Mouse (Mus musculus) lung, embryonic 16.5 days (tissue): ENCODE measurements around the gene Trex1. TPM values are rescaled to one million over a fixed set of nuclear protein-coding genes. Genes with fewer than 3 reads are reported as not detected.
A peak's percentile ranks its signal among the peaks of the same experiment; 100 is the strongest.

ENCODE experiments used
- ATAC-seq: fragments of 200-750 bp; cut with Nextera tagmentation; 2 replicates; pipeline ENCODE4 v1.8.0; 2017; ENCODE audit warnings: low read depth, mild to moderate bottlenecking, moderate library complexity
- H3K27ac ChIP-seq: fragments of 300-500 bp; sonication (generic); 2 replicates; pipeline ENCODE4 v1.5.1; 2014; ENCODE audit warnings: mild to moderate bottlenecking, control low read depth, low read length
- H3K27me3 ChIP-seq: fragments of 300-500 bp; sonication (generic); 2 replicates; pipeline ENCODE4 v1.6.1; 2014; ENCODE audit warnings: low read depth, low read length, mixed read lengths; ENCODE audit not compliant: control insufficient read depth, insufficient read depth
- H3K36me3 ChIP-seq: fragments of 300-500 bp; sonication (generic); 2 replicates; pipeline ENCODE4 v1.6.1; 2014; ENCODE audit warnings: low read length; ENCODE audit not compliant: control insufficient read depth, insufficient read depth
- H3K4me1 ChIP-seq: fragments of 300-500 bp; sonication (generic); replicated peaks from 2 replicates; pipeline ENCODE4 v1.6.1; 2014; ENCODE audit warnings: low read length, mixed read lengths; ENCODE audit not compliant: control insufficient read depth, insufficient read depth
- H3K4me2 ChIP-seq: fragments of 300-500 bp; sonication (generic); 2 replicates; pipeline ENCODE4 v1.6.1; 2014; ENCODE audit warnings: low read depth, low read length, control low read depth
- H3K4me3 ChIP-seq: fragments of 300-500 bp; sonication (generic); 2 replicates; pipeline ENCODE4 v1.5.1; 2014; ENCODE audit warnings: mild to moderate bottlenecking, low read length, control low read depth
- H3K9ac ChIP-seq: fragments of 300-500 bp; sonication (generic); 2 replicates; pipeline ENCODE4 v1.6.1; 2014; ENCODE audit warnings: low read length, control low read depth
- H3K9me3 ChIP-seq: fragments of 300-500 bp; sonication (generic); 2 replicates; pipeline ENCODE4 v1.6.1; 2016; ENCODE audit warnings: low read length; ENCODE audit not compliant: control insufficient read depth
- WGBS: fragments of 180-500 bp; shearing (Covaris S2); extraction: QIAGEN DNeasy Blood & Tissue Kit; methylation state at CpG from one replicate; pipeline ENCODE4 v1.1.7; 2014; 5-methylcytosine and 5-hydroxymethylcytosine counted together
- polyA plus RNA-seq: library from polyadenylated mRNA; unstranded; fragments of >200 nt; fragmentation: Nextera tagmentation; extraction: Ambion mirVana; gene quantifications from 2 replicates; pipeline ENCODE4 v1.2.1, GENCODE M21; 2015

The Trex1 gene
- polyA plus RNA-seq, 1 experiment from 2014 or later = 12.1 TPM

- H3K36me3 ChIP-seq = peaks cover 6% of the 10 kb centered on the region
- no peak overlapping the region; the same call in 1 of the 2 replicates for H3K27ac ChIP-seq
- 43% methylated on average over 6 of the region's 6 CpGs for WGBS
- no peaks in the 10 kb centered on the region for H3K9me3 ChIP-seq
- no peak overlapping the region for H3K9ac ChIP-seq
- H3K4me3 ChIP-seq = no peak overlapping the region
- H3K27me3 ChIP-seq = no peaks in the 10 kb centered on the region
- H3K4me2 ChIP-seq = no peak overlapping the region
- ATAC-seq = no peak
- peaks cover 45% of the 10 kb centered on the region for H3K4me1 ChIP-seq
Measured at GRCm38 (mm10) chr9:109092799-109093198, 33.3 kb upstream of the Trex1 start.

- Histone ChIP-seq H3K9ac (no peak overlapping the region), H3K4me3 (no peak overlapping the region), H3K36me3 (peaks cover 6% of the 10 kb centered on the region), H3K27ac (no peak overlapping the region), H3K27me3 (no peaks in the 10 kb centered on the region), H3K4me2 (no peak overlapping the region), H3K9me3 (no peaks in the 10 kb centered on the region), H3K4me1 (peaks cover 39% of the 10 kb centered on the region)
- 84% methylated on average over 8 of the region's 8 CpGs for WGBS
- ATAC-seq = no peak
Measured at GRCm38 (mm10) chr9:109091802-109092201, 32.3 kb upstream of the Trex1 start.

- 52% methylated on average over 15 of the region's 15 CpGs for WGBS
- H3K4me1 ChIP-seq = peaks cover 32% of the 10 kb centered on the region
- H3K27me3 ChIP-seq = no peaks in the 10 kb centered on the region
- H3K36me3 ChIP-seq = peaks cover 6% of the 10 kb centered on the region
- H3K9ac ChIP-seq = no peak overlapping the region
- no peak overlapping the region for H3K27ac ChIP-seq
- ATAC-seq = no peak
- no peaks in the 10 kb centered on the region for H3K9me3 ChIP-seq
- no peak overlapping the region for H3K4me2 ChIP-seq
- no peak overlapping the region for H3K4me3 ChIP-seq
Measured at GRCm38 (mm10) chr9:109090446-109090845, 30.9 kb upstream of the Trex1 start.

GRCm38 (mm10) chr9:109087987-109088386, 28.5 kb upstream of the Trex1 start:
- no peak overlapping the region for H3K4me3 ChIP-seq
- peaks cover 6% of the 10 kb centered on the region for H3K36me3 ChIP-seq
- H3K27ac ChIP-seq = no peak overlapping the region
- H3K9ac ChIP-seq = peak overlapping the region; percentile 27
- H3K4me2 ChIP-seq = no peak overlapping the region
- peaks cover 16% of the 10 kb centered on the region for H3K4me1 ChIP-seq
- 7% methylated on average over 5 of the region's 5 CpGs for WGBS
- ATAC-seq = peak; percentile 32; the same call in 1 of the 2 replicates
- no peaks in the 10 kb centered on the region for H3K27me3 ChIP-seq
- no peaks in the 10 kb centered on the region for H3K9me3 ChIP-seq

- Histone ChIP-seq H3K9ac (no peak overlapping the region), H3K36me3 (0 out of 2 replicates have a peak, but pooled peaks cover 3% of the 10 kb centered on the region), H3K27me3 (no peaks in the 10 kb centered on the region), H3K27ac (no peak overlapping the region), H3K4me3 (no peak overlapping the region), H3K4me2 (no peak overlapping the region), H3K4me1 (peaks cover 20% of the 10 kb centered on the region), H3K9me3 (no peaks in the 10 kb centered on the region)
- 10% methylated on average over 2 of the region's 2 CpGs for WGBS
- no peak for ATAC-seq
Measured at GRCm38 (mm10) chr9:109084922-109085321, 25.4 kb upstream of the Trex1 start.

GRCm38 (mm10) chr9:109082124-109082800, 22.7 kb upstream of the Trex1 start, which contains the start of the genes Ccdc51 and Tma7:
TSS of gene Ccdc51 (plus strand) at chr9:109082493.
TSS of gene Tma7 (minus strand) at chr9:109082587.
- peaks cover 12% of the 10 kb centered on the region for H3K36me3 ChIP-seq
- peak; percentile 98 for ATAC-seq
- peak within 1 kb of the TSS; percentile 80 for H3K4me2 ChIP-seq
- peaks cover 11% of the 10 kb centered on the region for H3K4me1 ChIP-seq
- H3K27me3 ChIP-seq = no peaks in the 10 kb centered on the region
- H3K4me3 ChIP-seq = peak within 1 kb of the TSS; percentile 80
- peak within 1 kb of the TSS; percentile 73 for H3K27ac ChIP-seq
- peak within 1 kb of the TSS; percentile 86 for H3K9ac ChIP-seq
- under 1% methylated on average over 37 of the region's 37 CpGs for WGBS
- H3K9me3 ChIP-seq = no peaks in the 10 kb centered on the region

GRCm38 (mm10) chr9:109081749-109082123, 22.2 kb upstream of the Trex1 start:
- 4% methylated on average over 11 of the region's 11 CpGs for WGBS
- Histone ChIP-seq H3K4me1 (peaks cover 11% of the 10 kb centered on the region), H3K4me2 (peak overlapping the region; percentile 80), H3K4me3 (peak overlapping the region; percentile 80), H3K9ac (peak overlapping the region; percentile 86), H3K27me3 (no peaks in the 10 kb centered on the region), H3K27ac (peak overlapping the region; percentile 73), H3K36me3 (peaks cover 12% of the 10 kb centered on the region), H3K9me3 (no peaks in the 10 kb centered on the region)
- peak; percentile 14; the same call in 1 of the 2 replicates for ATAC-seq

- Histone ChIP-seq H3K27ac (no peak overlapping the region), H3K4me2 (no peak overlapping the region), H3K36me3 (peaks cover 12% of the 10 kb centered on the region), H3K9ac (no peak overlapping the region), H3K9me3 (no peaks in the 10 kb centered on the region), H3K4me1 (peaks cover 11% of the 10 kb centered on the region), H3K4me3 (no peak overlapping the region), H3K27me3 (no peaks in the 10 kb centered on the region)
- no peak for ATAC-seq
- WGBS = 89% methylated on average over 3 of the region's 3 CpGs
Measured at GRCm38 (mm10) chr9:109080516-109080915, 21.0 kb upstream of the Trex1 start.

- Histone ChIP-seq H3K9ac (peak within 1 kb of the TSS; percentile 83), H3K27ac (peak within 1 kb of the TSS; percentile 70), H3K27me3 (no peaks in the 10 kb centered on the region), H3K4me2 (peak within 1 kb of the TSS; percentile 92), H3K4me3 (peak within 1 kb of the TSS; percentile 75), H3K4me1 (peaks cover 15% of the 10 kb centered on the region), H3K36me3 (peaks cover 22% of the 10 kb centered on the region), H3K9me3 (no peaks in the 10 kb centered on the region)
- ATAC-seq = peak; percentile 99
- WGBS = under 1% methylated on average over 57 of the region's 57 CpGs
Measured at GRCm38 (mm10) chr9:109073661-109074573, 14.4 kb upstream of the Trex1 start, which contains the start of gene Atrip. TSS of gene Atrip (minus strand) at chr9:109074124.
